Mouse (Mus musculus): ENCODE measurements around the gene Rab37. TPM values are rescaled to one million over a fixed set of nuclear protein-coding genes. Genes with fewer than 3 reads are reported as not detected.

Rab37 gene
- polyA plus RNA-seq, 1 experiment from 2014 or later = 1.1 TPM

DNA sequence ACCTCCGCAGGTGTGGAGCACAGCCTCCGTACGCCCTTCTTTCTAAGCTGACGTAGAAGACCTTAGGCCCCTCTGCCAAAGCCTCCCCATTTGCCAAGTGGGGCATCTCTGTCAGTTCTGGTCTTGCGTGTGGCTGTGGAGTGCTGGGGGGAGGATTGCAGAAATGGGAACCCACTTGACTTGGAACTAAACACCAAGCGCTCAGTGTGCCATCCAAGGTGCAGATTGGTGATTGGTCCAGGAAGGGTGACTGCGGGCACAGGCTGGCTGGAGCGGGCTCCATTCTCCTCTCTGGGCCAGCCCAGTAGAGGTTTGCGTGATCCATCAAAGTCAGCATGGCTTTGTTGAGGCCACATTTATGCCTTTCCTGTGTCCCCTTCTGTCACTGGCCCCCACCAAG, 111.5 kb downstream of the Rab37 start:
- WGBS = 90% methylated on average over 9 of the region's 9 CpGs
- H3K36me3 ChIP-seq = peaks cover 21% of the 10 kb centered on the region; the same call in 1 of the 2 replicates

DNA sequence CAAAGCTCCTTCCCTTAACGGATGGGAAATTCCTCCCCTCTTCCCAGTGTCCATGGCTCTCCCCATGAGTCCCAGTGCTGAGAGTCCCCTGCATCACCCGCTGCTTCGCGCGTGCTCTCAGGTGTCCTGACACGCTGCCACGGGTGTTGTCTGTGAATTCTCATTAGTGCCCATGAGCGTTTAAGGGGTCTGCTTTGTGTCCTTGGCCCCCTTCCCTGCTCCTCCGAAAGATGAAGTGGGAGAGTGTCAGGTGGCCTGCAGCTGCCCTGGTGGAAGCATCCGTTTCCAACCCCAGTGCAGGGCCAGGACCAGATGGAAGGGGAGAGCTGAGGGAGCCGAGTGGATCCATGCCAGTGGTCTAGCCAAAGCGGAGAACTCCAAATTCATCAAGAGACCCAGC, 116.9 kb downstream of the Rab37 start:
- Histone ChIP-seq H3K4me3 (no peak overlapping the region), H3K9me3 (replicated peaks) (no peaks in the 10 kb centered on the region), H3K4me2 (no peak overlapping the region), H3K4me1 (replicated peaks) (0 out of 2 replicates have a peak, but pooled peaks cover 5% of the 10 kb centered on the region), H3K27me3 (peaks cover 11% of the 10 kb centered on the region), H3K9ac (no peak overlapping the region), H3K27ac (no peak overlapping the region), H3K36me3 (peaks cover 12% of the 10 kb centered on the region; the same call in 1 of the 2 replicates)
- ATAC-seq (replicated peaks; ENCODE audit: insufficient number of reproducible peaks, insufficient read depth, low FRiP score, low read depth) = no peak
- 78% methylated on average over 12 of the region's 12 CpGs for WGBS

More for the DNA sequence above, 111.5 kb downstream of the Rab37 start:
- Histone ChIP-seq H3K4me3 (no peak overlapping the region), H3K9ac (no peak overlapping the region), H3K4me1 (replicated peaks) (no peaks in the 10 kb centered on the region), H3K4me2 (no peak overlapping the region), H3K27ac (no peak overlapping the region), H3K27me3 (peaks cover 11% of the 10 kb centered on the region), H3K9me3 (replicated peaks) (no peaks in the 10 kb centered on the region)
- no peak for ATAC-seq (replicated peaks; ENCODE audit: insufficient number of reproducible peaks, insufficient read depth, low FRiP score, low read depth)

DNA sequence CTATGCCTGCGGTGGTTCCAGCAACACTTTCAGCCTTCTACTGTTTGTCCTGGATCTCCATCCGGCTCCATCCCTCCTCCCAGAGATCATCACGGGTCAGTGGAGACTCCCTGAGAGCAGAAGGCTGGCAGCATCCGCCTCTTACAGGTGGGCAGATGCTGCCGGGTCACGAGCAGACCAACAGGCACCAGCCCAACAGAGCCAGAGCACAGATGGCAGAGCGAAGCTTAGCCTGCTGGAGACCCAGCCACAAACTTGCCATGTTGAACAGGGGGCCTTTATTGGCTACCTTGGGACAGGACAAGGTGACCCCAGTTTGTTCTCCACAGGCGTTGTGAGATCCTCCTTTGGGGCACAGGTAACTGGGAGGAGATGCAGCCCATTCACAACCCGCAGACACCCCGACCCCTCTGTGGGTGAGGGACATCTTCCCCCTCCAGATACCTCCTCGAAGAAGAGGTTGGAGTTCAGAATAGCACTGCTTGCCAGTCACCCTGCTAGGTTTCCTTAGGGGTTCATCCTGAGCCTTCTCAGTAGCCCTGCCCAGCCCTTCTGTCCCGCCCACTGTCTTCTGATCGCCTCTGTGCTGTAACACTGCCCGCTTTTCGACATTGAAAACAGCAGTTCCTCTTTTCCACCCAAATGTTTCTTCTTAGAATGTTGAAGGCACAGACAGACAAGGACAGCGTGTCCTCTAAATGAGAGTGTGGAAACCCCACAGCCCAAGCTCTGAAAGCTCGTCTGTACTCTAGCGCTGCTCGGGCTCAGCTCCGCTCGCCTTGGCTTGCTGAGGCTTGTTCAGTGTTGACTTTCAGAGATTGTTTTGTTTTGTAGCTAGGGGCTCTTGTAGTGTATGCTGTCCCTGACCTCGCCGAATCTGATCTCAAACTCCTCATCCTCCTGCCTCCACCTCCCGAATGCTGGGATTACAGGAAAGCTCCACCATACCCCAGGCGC, 117.8 kb downstream of the Rab37 start:
- Histone ChIP-seq H3K4me3 (no peak overlapping the region), H3K27ac (0 out of 2 replicates have a peak overlapping the region, but pooled peaks have one; percentile 2), H3K36me3 (peaks cover 12% of the 10 kb centered on the region; the same call in 1 of the 2 replicates), H3K9me3 (replicated peaks) (no peaks in the 10 kb centered on the region), H3K9ac (no peak overlapping the region), H3K27me3 (peaks cover 11% of the 10 kb centered on the region), H3K4me2 (no peak overlapping the region), H3K4me1 (replicated peaks) (0 out of 2 replicates have a peak, but pooled peaks cover 5% of the 10 kb centered on the region)
- WGBS = 72% methylated on average over 25 of the region's 25 CpGs
- no peak for ATAC-seq (replicated peaks; ENCODE audit: insufficient number of reproducible peaks, insufficient read depth, low FRiP score, low read depth)

DNA sequence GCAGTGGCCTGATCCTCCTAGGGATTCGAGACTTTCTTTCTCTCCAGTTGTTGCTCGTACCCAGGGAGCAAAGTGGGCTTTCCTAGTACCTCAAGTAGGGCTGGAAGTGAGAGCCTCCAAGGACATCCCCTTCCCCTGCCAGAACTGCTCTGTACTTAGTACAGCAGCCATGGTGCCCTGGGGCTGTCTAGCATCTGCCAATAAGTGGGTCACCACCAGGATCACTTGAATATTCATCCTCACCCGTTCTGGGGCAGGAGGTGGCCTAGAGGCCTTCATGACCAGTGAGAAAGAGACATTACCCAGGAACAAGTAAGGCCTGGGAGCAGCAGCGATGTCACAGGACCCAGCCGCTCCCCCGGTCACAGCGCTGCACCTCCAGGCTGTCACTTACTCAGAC, 118.7 kb downstream of the Rab37 start:
- Histone ChIP-seq H3K9me3 (replicated peaks) (no peaks in the 10 kb centered on the region), H3K4me1 (replicated peaks) (peaks cover 10% of the 10 kb centered on the region), H3K4me3 (no peak overlapping the region), H3K27ac (0 out of 2 replicates have a peak overlapping the region, but pooled peaks have one; percentile 2), H3K36me3 (peaks cover 9% of the 10 kb centered on the region; the same call in 1 of the 2 replicates), H3K9ac (no peak overlapping the region), H3K27me3 (peaks cover 9% of the 10 kb centered on the region), H3K4me2 (no peak overlapping the region)
- no peak for ATAC-seq (replicated peaks; ENCODE audit: insufficient number of reproducible peaks, insufficient read depth, low FRiP score, low read depth)
- WGBS = 80% methylated on average over 7 of the region's 7 CpGs

Other genes starting within 250 kb of the Rab37 start
- 12.4 and 19.8 TPM in 2 replicates for gene Gprc5c, start 240.3 kb upstream of the Rab37 start, polyA plus RNA-seq (2015; fragmentation: Nextera tagmentation; extraction: Ambion mirVana)
- gene Cd300a, start 201.4 kb upstream of the Rab37 start, polyA plus RNA-seq (2015; fragmentation: Nextera tagmentation; extraction: Ambion mirVana) = 0.82 and 2.2 TPM in 2 replicates
- 0.34 and 0.72 TPM in 2 replicates for gene Cd300lb, start 157.0 kb upstream of the Rab37 start, polyA plus RNA-seq (2015; fragmentation: Nextera tagmentation; extraction: Ambion mirVana)
- gene Cd300c, start 122.3 kb upstream of the Rab37 start, polyA plus RNA-seq (2015; fragmentation: Nextera tagmentation; extraction: Ambion mirVana) = not detected in 2 replicates
- gene Cd300ld, start 101.5 kb upstream of the Rab37 start, polyA plus RNA-seq (2015; fragmentation: Nextera tagmentation; extraction: Ambion mirVana) = 0.21 and 0.61 TPM in 2 replicates
- gene Cd300c2, start 89.6 kb upstream of the Rab37 start, polyA plus RNA-seq (2015; fragmentation: Nextera tagmentation; extraction: Ambion mirVana) = 1.8 and 3.5 TPM in 2 replicates
- not detected in 2 replicates for gene Cd300ld2, start 75.2 kb upstream of the Rab37 start, polyA plus RNA-seq (2015; fragmentation: Nextera tagmentation; extraction: Ambion mirVana)
- not detected in 2 replicates for gene Cd300ld4, start 64.4 kb upstream of the Rab37 start, polyA plus RNA-seq (2015; fragmentation: Nextera tagmentation; extraction: Ambion mirVana)
- gene Cd300ld5, start 53.7 kb upstream of the Rab37 start, polyA plus RNA-seq (2015; fragmentation: Nextera tagmentation; extraction: Ambion mirVana) = not detected in 2 replicates
- not detected in 2 replicates for gene Cd300ld3, start 43.0 kb upstream of the Rab37 start, polyA plus RNA-seq (2015; fragmentation: Nextera tagmentation; extraction: Ambion mirVana)
- not detected in 2 replicates for gene Cd300e, start 29.3 kb upstream of the Rab37 start, polyA plus RNA-seq (2015; fragmentation: Nextera tagmentation; extraction: Ambion mirVana)
- gene Cd300lf, start 42.6 kb downstream of the Rab37 start, polyA plus RNA-seq (2015; fragmentation: Nextera tagmentation; extraction: Ambion mirVana) = 0.37 and 1.2 TPM in 2 replicates
- 24.6 and 46.4 TPM in 2 replicates for gene Slc9a3r1, start 71.9 kb downstream of the Rab37 start, polyA plus RNA-seq (2015; fragmentation: Nextera tagmentation; extraction: Ambion mirVana)
- gene Tmem104, start 96.1 kb downstream of the Rab37 start, polyA plus RNA-seq (2015; fragmentation: Nextera tagmentation; extraction: Ambion mirVana) = 6.6 and 11.4 TPM in 2 replicates
- gene Nat9, start 96.4 kb downstream of the Rab37 start, polyA plus RNA-seq (2015; fragmentation: Nextera tagmentation; extraction: Ambion mirVana) = 16.2 and 20.8 TPM in 2 replicates
- 0.10 and 0.16 TPM in 2 replicates for gene Grin2c, start 175.8 kb downstream of the Rab37 start, polyA plus RNA-seq (2015; fragmentation: Nextera tagmentation; extraction: Ambion mirVana)
- 10.5 and 12.4 TPM in 2 replicates for gene Fdxr, start 185.6 kb downstream of the Rab37 start, polyA plus RNA-seq (2015; fragmentation: Nextera tagmentation; extraction: Ambion mirVana)
- 0.55 and 0.67 TPM in 2 replicates for gene Fads6, start 206.2 kb downstream of the Rab37 start, polyA plus RNA-seq (2015; fragmentation: Nextera tagmentation; extraction: Ambion mirVana)
- 0.08 TPM in 1 of 2 replicates, not detected in the other for gene Otop2, start 215.7 kb downstream of the Rab37 start, polyA plus RNA-seq (2015; fragmentation: Nextera tagmentation; extraction: Ambion mirVana)
- 0.11 and 0.29 TPM in 2 replicates for gene Ush1g, start 230.6 kb downstream of the Rab37 start, polyA plus RNA-seq (2015; fragmentation: Nextera tagmentation; extraction: Ambion mirVana)
- not detected in 2 replicates for gene Otop3, start 243.3 kb downstream of the Rab37 start, polyA plus RNA-seq (2015; fragmentation: Nextera tagmentation; extraction: Ambion mirVana)

Data from heart, embryonic 15.5 days (tissue).